Mouse (Mus musculus): ENCODE data around the gene Slc22a23.
A peak's percentile ranks its signal among the peaks of the same experiment; 100 is the strongest.

Slc22a23 gene

GRCm38 (mm10) chr13:34133326-34134071 is 211.5 kb downstream of the Slc22a23 start:
- DNase-seq (ENCODE audit: low read depth, low spot score): peak; percentile 78

GRCm38 (mm10) chr13:34132875-34133274 is 212.1 kb downstream of the Slc22a23 start:
- no peak for DNase-seq (ENCODE audit: low read depth, low spot score)

- no peak for DNase-seq (ENCODE audit: low read depth, low spot score)
Observed at GRCm38 (mm10) chr13:34132299-34132698, 212.7 kb downstream of the Slc22a23 start.

GRCm38 (mm10) chr13:34131708-34132060 is 213.3 kb downstream of the Slc22a23 start:
- DNase-seq (ENCODE audit: low read depth, low spot score): peak; percentile 62

- peak; percentile 63 for DNase-seq (ENCODE audit: low read depth, low spot score)
Observed at GRCm38 (mm10) chr13:34131011-34131707, 213.8 kb downstream of the Slc22a23 start.

GRCm38 (mm10) chr13:34130226-34130731 is 214.7 kb downstream of the Slc22a23 start, which contains the start of gene Tubb2b:
Tubb2b (minus strand) TSS chr13:34130466.
- DNase-seq (ENCODE audit: low read depth, low spot score): peak; percentile 91

GRCm38 (mm10) chr13:34129485-34130225 is 215.3 kb downstream of the Slc22a23 start:
- DNase-seq (ENCODE audit: low read depth, low spot score): peak; percentile 74

Data from brain, adult 2 months (tissue).